Mouse (Mus musculus) olfactory bulb, adult 2 months (tissue): ENCODE measurements at regions not wholly inside any gene's neighbourhood (a gene's known extent, or its start where the extent isn't known, plus 50 kb on each side); places are given as distances from the start of the nearest gene placed in this dataset.

Source experiments
- H3K27ac ChIP-seq: fragments of 200-500 bp; 2 replicates; pipeline ENCODE4 v1.5.1; 2012; ENCODE audit warnings: low read depth, low read length; ENCODE audit not compliant: insufficient read depth
- H3K4me1 ChIP-seq: fragments of 200-500 bp; 2 replicates; pipeline ENCODE4 v1.6.1; 2012; ENCODE audit warnings: low read length; ENCODE audit not compliant: control insufficient read depth, insufficient read depth
- H3K4me3 ChIP-seq: fragments of 200-500 bp; 2 replicates; pipeline ENCODE4 v1.5.1; 2012; ENCODE audit warnings: mild to moderate bottlenecking, low read depth, low read length, moderate library complexity; ENCODE audit not compliant: insufficient read depth
- CTCF ChIP-seq: fragments of 200-500 bp; IDR thresholded peaks from 2 replicates; pipeline ENCODE4 v1.5.1; 2012; ENCODE audit warnings: low read depth, mild to moderate bottlenecking, low read length, moderate library complexity; ENCODE audit not compliant: insufficient read depth
- POLR2A ChIP-seq: fragments of 200-500 bp; IDR thresholded peaks from 2 replicates; pipeline ENCODE4 v1.6.1; 2012; ENCODE audit warnings: mild to moderate bottlenecking, low read depth, low read length, moderate library complexity; ENCODE audit not compliant: insufficient read depth
- WGBS: fragments of 180-500 bp; shearing (Covaris S2); methylation state at CpG from one replicate; pipeline ENCODE4 v1.1.7; 2018; 5-methylcytosine and 5-hydroxymethylcytosine counted together

DNA sequence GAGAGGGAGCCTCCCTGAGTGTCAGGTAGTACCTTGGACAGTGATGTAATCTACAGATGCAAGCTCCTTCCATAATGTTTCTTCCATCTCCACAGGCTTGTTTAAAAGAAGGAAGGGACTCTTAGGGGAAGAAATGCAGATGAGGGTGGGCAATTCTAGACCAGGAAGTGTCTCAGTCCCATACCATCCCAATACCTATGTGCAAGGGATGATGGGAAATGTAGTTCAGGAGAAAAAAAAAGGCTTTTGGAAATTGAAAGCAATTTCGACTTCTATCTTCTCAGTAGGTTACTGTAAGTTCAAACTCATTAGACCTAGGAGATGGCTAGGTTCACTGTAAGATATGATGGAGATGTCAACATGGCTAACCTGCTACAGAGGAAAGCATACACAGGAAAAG lies 68.3 kb downstream of the Cd83 start:
- H3K4me1 ChIP-seq = no peaks in the 10 kb centered on the region
- no peak overlapping the region for H3K4me3 ChIP-seq
- H3K27ac ChIP-seq = no peak overlapping the region
- TF ChIP-seq POLR2A = no peak
- WGBS = 80% methylated on average over 1 of the region's 1 CpGs

DNA sequence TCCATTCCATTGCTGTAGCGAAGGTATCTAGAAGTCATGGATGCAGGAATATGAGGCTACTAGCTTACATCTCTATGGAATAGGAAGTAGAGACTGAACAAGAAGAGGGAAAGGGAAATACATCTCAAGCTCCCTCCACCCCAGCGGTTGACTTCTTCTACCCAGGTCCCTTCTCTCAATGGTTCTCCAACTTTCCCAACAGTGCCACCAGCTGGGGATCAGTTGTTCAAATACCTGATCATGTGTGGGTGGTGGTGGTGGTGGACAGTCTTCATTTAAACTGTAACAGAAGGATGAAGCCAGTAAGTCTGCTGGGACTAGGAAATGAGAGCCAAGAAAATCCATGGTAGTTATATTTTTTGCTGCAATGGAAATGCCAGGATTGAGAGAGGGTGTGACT lies 70.4 kb downstream of the Cd83 start:
- Histone ChIP-seq H3K4me3 (no peak overlapping the region), H3K27ac (no peak overlapping the region), H3K4me1 (no peaks in the 10 kb centered on the region)
- WGBS = 96% methylated on average over 2 of the region's 2 CpGs
- TF ChIP-seq CTCF = no peak
- TF ChIP-seq POLR2A = no peak

DNA sequence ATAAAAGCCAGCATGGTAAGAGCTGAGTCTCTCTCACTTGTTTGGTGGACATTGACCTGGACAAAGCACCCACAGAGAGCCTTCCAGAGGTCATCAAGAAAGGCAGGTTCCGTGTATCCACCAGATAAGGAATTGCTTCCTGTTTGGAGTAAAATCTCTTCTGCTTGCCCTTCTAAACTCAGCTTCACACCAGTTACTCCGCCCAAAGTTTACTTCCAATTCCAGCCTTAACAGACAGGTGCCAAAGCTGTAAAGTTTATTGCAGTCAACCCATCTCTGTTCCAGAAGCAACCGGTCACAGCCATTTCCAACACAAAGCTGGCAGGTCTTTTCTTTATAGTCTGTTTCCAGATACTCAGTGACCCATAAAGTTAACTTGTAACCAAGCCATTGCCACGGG lies 76.4 kb downstream of the Cd83 start:
- TF ChIP-seq CTCF (no peak), POLR2A (no peak)
- WGBS = 84% methylated on average over 4 of the region's 4 CpGs
- Histone ChIP-seq H3K27ac (no peak overlapping the region), H3K4me1 (peaks cover 14% of the 10 kb centered on the region), H3K4me3 (no peak overlapping the region)

DNA sequence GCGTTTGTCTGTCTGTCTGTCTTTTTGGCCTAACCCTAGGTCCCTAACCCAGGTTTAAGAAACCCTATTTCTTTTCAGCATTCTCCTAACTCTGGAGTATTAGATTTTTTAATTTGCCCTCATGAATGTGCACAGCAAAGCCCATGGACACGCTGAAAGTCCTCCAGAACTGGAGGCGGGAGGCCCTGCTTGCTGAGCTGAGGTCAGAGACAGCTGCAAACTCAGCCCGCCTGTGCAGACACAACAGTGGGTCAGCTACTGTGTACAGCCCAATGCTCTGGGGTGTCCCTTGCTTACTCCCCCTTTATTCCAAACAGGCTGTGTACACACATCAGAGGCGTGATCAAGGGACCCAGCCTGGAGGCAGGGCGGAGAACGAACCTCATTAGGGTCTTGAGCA lies 76.8 kb downstream of the Cd83 start:
- Histone ChIP-seq H3K27ac (no peak overlapping the region), H3K4me1 (peaks cover 14% of the 10 kb centered on the region), H3K4me3 (no peak overlapping the region)
- 90% methylated on average over 7 of the region's 7 CpGs for WGBS
- TF ChIP-seq POLR2A (no peak), CTCF (no peak)

DNA sequence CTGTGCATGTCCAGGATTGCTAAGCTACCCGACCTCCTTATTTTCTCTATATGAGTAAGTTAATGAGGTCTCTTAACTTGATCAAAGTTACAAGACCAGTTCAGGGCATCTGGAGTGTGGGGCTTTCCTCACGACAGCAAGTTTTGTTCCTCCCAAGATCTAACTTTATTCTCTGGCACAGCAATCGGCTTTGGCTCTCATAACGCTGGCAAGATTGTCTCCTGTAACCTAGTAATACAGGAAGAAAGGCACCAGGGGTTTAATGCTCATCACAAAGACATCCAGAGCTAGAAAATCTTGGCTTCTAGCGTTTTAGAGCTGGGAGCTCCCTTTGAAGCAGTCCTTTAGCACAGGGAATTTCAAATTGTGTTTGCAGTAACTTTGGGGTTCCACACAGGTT lies 77.5 kb downstream of the Cd83 start:
- TF ChIP-seq CTCF = no peak
- no peak for TF ChIP-seq POLR2A
- Histone ChIP-seq H3K4me1 (peaks cover 14% of the 10 kb centered on the region), H3K27ac (no peak overlapping the region), H3K4me3 (no peak overlapping the region)
- 67% methylated on average over 5 of the region's 5 CpGs for WGBS

DNA sequence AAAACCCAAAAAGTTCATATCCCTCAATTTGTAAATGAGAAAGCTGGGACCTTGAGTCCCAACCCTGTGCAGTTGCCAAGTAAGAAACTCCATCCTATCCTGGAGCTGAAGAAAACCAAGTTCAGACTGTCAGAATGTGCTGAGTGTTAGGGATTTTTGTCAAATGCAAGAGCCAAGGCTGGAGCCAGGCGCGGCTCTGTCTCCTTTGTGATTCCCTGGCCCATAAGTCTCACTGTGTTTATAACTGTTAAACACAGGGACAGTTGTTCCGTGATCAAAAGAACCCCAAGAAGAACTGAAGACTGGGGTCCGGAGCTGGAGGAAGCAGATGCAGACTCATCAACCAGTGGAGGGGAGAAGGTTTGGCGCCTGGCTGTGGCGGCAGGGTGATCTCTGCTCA lies 78.0 kb downstream of the Cd83 start:
- TF ChIP-seq CTCF (no peak), POLR2A (no peak)
- 88% methylated on average over 6 of the region's 6 CpGs for WGBS

DNA sequence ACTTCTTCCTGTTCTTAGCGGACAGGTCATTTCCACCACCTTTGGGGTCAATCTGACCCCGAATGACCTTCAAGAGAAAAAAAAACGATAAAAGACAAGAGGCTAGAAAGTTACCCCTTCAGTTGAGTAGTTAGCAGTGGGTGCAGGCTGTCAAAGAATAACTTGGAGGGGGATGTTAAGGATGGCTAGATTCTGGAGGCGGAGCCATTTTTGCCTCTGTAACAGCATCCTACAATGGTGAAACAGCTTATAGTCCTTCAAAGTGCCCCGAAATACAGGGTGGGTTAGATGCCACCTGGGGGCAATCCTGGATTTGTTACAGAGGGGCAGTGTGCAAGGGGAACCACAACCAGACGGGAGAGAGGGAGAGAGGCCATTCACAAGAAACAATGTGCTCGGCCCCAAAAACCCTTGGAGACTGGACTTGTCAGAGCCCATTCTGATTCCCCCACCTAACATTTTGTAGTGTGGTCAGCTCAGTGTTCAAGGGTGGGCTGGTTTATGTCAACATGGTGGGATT lies 79.1 kb downstream of the Cd83 start:
- Histone ChIP-seq H3K27ac (no peak overlapping the region), H3K4me3 (no peak overlapping the region), H3K4me1 (peaks cover 14% of the 10 kb centered on the region)
- TF ChIP-seq POLR2A = no peak
- no peak for TF ChIP-seq CTCF
- WGBS = 90% methylated on average over 7 of the region's 7 CpGs

More for the DNA sequence above, 78.0 kb downstream of the Cd83 start:
- no peak overlapping the region for H3K4me3 ChIP-seq
- no peak overlapping the region for H3K27ac ChIP-seq
- peaks cover 14% of the 10 kb centered on the region for H3K4me1 ChIP-seq

DNA sequence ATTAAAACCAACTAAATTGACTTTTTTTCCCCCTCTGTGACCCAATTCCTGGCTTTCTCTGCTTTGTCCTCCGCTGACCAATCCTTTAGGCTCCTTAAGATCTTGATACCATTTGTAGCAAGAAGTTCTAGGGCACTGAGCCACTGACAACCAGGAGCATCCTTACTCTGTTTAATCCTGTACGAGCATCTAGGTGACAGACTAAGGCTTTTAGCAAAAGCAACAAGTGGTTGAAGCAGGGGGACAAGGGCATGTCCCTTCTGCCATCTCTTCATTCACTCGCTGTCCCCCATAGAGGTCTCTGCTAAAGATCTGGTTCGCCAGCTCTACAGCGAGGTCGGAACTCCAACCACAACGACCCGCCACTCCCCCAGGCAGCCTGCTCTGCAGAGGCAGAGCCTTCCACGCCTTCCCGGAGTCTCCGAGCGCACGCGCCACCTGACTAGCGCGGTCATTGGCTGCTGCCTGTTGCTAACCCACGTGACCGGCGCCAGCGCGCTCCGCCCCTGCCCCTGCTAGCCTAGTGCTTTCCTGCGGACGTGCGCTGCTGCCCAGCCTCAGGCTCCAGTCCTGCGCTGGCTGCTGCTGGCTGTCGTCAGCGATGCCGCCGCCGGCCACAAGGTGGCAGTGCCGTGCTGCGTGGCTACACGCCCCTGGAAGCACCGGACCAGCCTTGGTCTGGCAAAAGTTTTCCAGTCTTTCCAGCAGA lies 79.7 kb downstream of the Cd83 start:
- peaks cover 14% of the 10 kb centered on the region for H3K4me1 ChIP-seq
- peak overlapping the region; percentile 26 for H3K4me3 ChIP-seq
- peak; percentile 99 for TF ChIP-seq CTCF
- no peak for TF ChIP-seq POLR2A
- WGBS = 4% methylated on average over 35 of the region's 35 CpGs
- no peak overlapping the region for H3K27ac ChIP-seq

DNA sequence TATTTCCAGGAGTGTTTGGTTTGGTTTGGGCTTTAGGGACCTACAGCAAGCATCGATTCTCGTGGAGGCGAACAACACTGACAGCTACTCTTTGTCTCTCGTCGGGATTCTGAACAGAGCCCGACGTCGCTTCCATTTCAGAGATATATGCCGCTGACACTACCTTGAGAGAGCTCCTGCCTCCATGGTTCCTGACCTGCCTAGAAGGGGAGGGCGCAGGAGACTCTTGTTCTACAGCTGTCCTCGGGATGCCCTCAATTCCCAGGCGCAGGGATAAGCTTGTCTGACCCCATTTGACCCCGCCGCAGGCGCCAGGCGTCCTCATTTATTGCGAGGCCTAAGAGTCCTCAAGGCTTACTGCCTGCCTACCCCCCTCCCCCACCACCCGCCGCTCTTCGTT lies 80.5 kb downstream of the Cd83 start:
- 11% methylated on average over 20 of the region's 20 CpGs for WGBS
- Histone ChIP-seq H3K4me3 (peak overlapping the region; percentile 26; the same call in 1 of the 2 replicates), H3K4me1 (peaks cover 14% of the 10 kb centered on the region), H3K27ac (no peak overlapping the region)
- TF ChIP-seq POLR2A (no peak), CTCF (no peak)
